Mouse (Mus musculus) erythroid progenitor cell, adult 5-6 weeks (primary cell): ENCODE data around the gene Alkbh6. TPM values are rescaled to one million over a fixed set of nuclear protein-coding genes. Genes with fewer than 3 reads are reported as not detected.

Experiments used
- ATAC-seq: replicated peaks from 2 replicates; pipeline ENCODE4 v1.8.0; 2016; ENCODE audit warnings: moderate number of reproducible peaks, mild to moderate bottlenecking, moderate TSS enrichment, inconsistent platforms; ENCODE audit not compliant: poor library complexity, low FRiP score, severe bottlenecking
- total RNA-seq, 2 experiments: library from RNA; stranded (forward) in 1 of 2; stranded (reverse) in 1 of 2; fragments of 150-400 nt in 1 of 2; fragments of 186-747, 209-891 nt in 1 of 2; gene quantifications; 2 replicates each; pipeline versions ENCODE4 v1.2.3 to v1.2.4; 2015 to 2017; ENCODE audit warnings: low replicate concordance in 2 of 2

Gene Alkbh6
- total RNA-seq, 2 experiments from 2014 or later, result 4.2 to 11.3 TPM

DNA sequence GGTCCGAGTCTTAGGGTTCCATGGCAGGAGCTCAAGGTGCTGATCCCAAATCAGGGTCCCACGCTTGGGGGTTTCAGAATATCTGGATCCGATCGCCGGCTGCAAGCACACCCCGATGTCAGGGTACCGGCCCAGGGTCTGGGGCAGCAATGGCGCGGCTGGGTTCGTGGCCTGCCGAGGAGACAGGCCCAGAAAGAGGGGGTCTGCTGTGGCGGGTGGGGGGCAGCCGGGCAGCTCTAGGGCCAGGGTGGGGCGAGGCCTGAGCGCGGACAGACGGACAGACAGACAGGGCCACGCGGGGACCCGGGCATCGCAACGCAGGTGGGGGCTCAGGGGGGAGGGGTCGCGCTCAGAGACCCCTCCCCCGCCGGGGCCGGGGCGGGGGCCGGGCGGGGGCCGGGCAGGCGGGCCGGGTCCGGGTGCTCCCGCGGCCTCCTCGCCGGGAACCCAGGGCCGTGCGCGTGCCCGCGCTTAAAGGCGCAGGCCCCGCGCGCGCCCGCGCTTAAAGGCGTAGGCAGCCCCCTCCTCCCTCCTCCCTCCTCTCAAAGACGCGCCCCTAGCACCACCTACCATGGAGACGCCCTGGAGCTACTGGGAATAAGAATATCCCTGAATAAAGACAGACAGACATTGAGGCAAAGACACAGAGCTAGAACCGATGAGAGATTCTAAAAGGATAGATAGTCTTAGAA lies 54.3 kb downstream of the Alkbh6 start, which contains the start of gene Lrfn3:
Gene Lrfn3, minus strand, starts transcription at position 121 of the 692 bp plus-strand sequence.
- no peak for ATAC-seq

- ATAC-seq, result no peak
Measured at GRCm38 (mm10) chr7:30363344-30363738, 54.8 kb downstream of the Alkbh6 start.

Other genes with a start within 250 kb of the Alkbh6 start
- gene Zfp82, start 235.8 kb upstream of the Alkbh6 start, total RNA-seq (2015; ENCODE audit: low replicate concordance), result 0.84 and 4.0 TPM in 2 replicates
- 0.64 and 2.4 TPM in 2 replicates for gene Zfp82, start 235.8 kb upstream of the Alkbh6 start, total RNA-seq (2017; ENCODE audit: low replicate concordance)
- gene Gm26920, start 218.3 kb upstream of the Alkbh6 start, total RNA-seq (2015; ENCODE audit: low replicate concordance), result not detected in 2 replicates
- not detected in 2 replicates for gene Gm26920, start 218.3 kb upstream of the Alkbh6 start, total RNA-seq (2017; ENCODE audit: low replicate concordance)
- gene Zfp566, start 218.2 kb upstream of the Alkbh6 start, total RNA-seq (2015; ENCODE audit: low replicate concordance), result 2.1 and 2.5 TPM in 2 replicates
- gene Zfp566, start 218.2 kb upstream of the Alkbh6 start, total RNA-seq (2017; ENCODE audit: low replicate concordance), result not detected in 2 replicates
- gene Zfp260, start 213.9 kb upstream of the Alkbh6 start, total RNA-seq (2015; ENCODE audit: low replicate concordance), result 16.2 and 26.8 TPM in 2 replicates
- 2.7 and 3.0 TPM in 2 replicates for gene Zfp260, start 213.9 kb upstream of the Alkbh6 start, total RNA-seq (2017; ENCODE audit: low replicate concordance)
- 5.4 and 7.9 TPM in 2 replicates for gene Zfp382, start 186.8 kb upstream of the Alkbh6 start, total RNA-seq (2015; ENCODE audit: low replicate concordance)
- 4.0 and 6.0 TPM in 2 replicates for gene Zfp382, start 186.8 kb upstream of the Alkbh6 start, total RNA-seq (2017; ENCODE audit: low replicate concordance)
- 21.3 and 48.2 TPM in 2 replicates for gene Zfp146, start 139.0 kb upstream of the Alkbh6 start, total RNA-seq (2015; ENCODE audit: low replicate concordance)
- gene Zfp146, start 139.0 kb upstream of the Alkbh6 start, total RNA-seq (2017; ENCODE audit: low replicate concordance), result 33.2 and 35.6 TPM in 2 replicates
- gene Cox7a1, start 124.6 kb upstream of the Alkbh6 start, total RNA-seq (2015; ENCODE audit: low replicate concordance), result not detected in 2 replicates
- not detected in 2 replicates for gene Cox7a1, start 124.6 kb upstream of the Alkbh6 start, total RNA-seq (2017; ENCODE audit: low replicate concordance)
- 161 and 183 TPM in 2 replicates for gene Capns1, start 109.9 kb upstream of the Alkbh6 start, total RNA-seq (2015; ENCODE audit: low replicate concordance)
- 48.6 and 66.3 TPM in 2 replicates for gene Capns1, start 109.9 kb upstream of the Alkbh6 start, total RNA-seq (2017; ENCODE audit: low replicate concordance)
- gene Polr2i, start 76.8 kb upstream of the Alkbh6 start, total RNA-seq (2015; ENCODE audit: low replicate concordance), result 18.4 and 35.0 TPM in 2 replicates
- 0.76 and 26.8 TPM in 2 replicates for gene Polr2i, start 76.8 kb upstream of the Alkbh6 start, total RNA-seq (2017; ENCODE audit: low replicate concordance)
- gene Tbcb, start 76.4 kb upstream of the Alkbh6 start, total RNA-seq (2015; ENCODE audit: low replicate concordance), result 10.9 and 33.9 TPM in 2 replicates
- gene Tbcb, start 76.4 kb upstream of the Alkbh6 start, total RNA-seq (2017; ENCODE audit: low replicate concordance), result 15.0 and 29.7 TPM in 2 replicates
- gene Ovol3, start 73.0 kb upstream of the Alkbh6 start, total RNA-seq (2015; ENCODE audit: low replicate concordance), result not detected in 2 replicates
- not detected in 2 replicates for gene Ovol3, start 73.0 kb upstream of the Alkbh6 start, total RNA-seq (2017; ENCODE audit: low replicate concordance)
- not detected in 2 replicates for gene Thap8, start 28.6 kb upstream of the Alkbh6 start, total RNA-seq (2015; ENCODE audit: low replicate concordance)
- gene Thap8, start 28.6 kb upstream of the Alkbh6 start, total RNA-seq (2017; ENCODE audit: low replicate concordance), result not detected in 2 replicates
- 42.8 and 71.4 TPM in 2 replicates for gene Wdr62, start 28.3 kb upstream of the Alkbh6 start, total RNA-seq (2015; ENCODE audit: low replicate concordance)
- gene Wdr62, start 28.3 kb upstream of the Alkbh6 start, total RNA-seq (2017; ENCODE audit: low replicate concordance), result 26.2 and 31.1 TPM in 2 replicates
- gene Clip3, start 17.0 kb upstream of the Alkbh6 start, total RNA-seq (2015; ENCODE audit: low replicate concordance), result not detected in 2 replicates
- not detected in 2 replicates for gene Clip3, start 17.0 kb upstream of the Alkbh6 start, total RNA-seq (2017; ENCODE audit: low replicate concordance)
- not detected in 2 replicates for gene Syne4, start 6.1 kb downstream of the Alkbh6 start, total RNA-seq (2015; ENCODE audit: low replicate concordance)
- gene Syne4, start 6.1 kb downstream of the Alkbh6 start, total RNA-seq (2017; ENCODE audit: low replicate concordance), result not detected in 2 replicates
- gene E130208F15Rik, start 13.0 kb downstream of the Alkbh6 start, total RNA-seq (2015; ENCODE audit: low replicate concordance), result not detected in 2 replicates
- gene E130208F15Rik, start 13.0 kb downstream of the Alkbh6 start, total RNA-seq (2017; ENCODE audit: low replicate concordance), result 0.39 TPM in 1 of 2 replicates, not detected in the other
- gene Sdhaf1, start 15.2 kb downstream of the Alkbh6 start, total RNA-seq (2015; ENCODE audit: low replicate concordance), result 2.5 TPM in 1 of 2 replicates, not detected in the other
- 0.45 and 0.64 TPM in 2 replicates for gene Sdhaf1, start 15.2 kb downstream of the Alkbh6 start, total RNA-seq (2017; ENCODE audit: low replicate concordance)
- not detected in 2 replicates for gene Lrfn3, start 54.1 kb downstream of the Alkbh6 start, total RNA-seq (2015; ENCODE audit: low replicate concordance)
- gene Lrfn3, start 54.1 kb downstream of the Alkbh6 start, total RNA-seq (2017; ENCODE audit: low replicate concordance), result not detected in 2 replicates
- 243 and 282 TPM in 2 replicates for gene Tyrobp, start 105.0 kb downstream of the Alkbh6 start, total RNA-seq (2015; ENCODE audit: low replicate concordance)
- 60.1 and 77.1 TPM in 2 replicates for gene Tyrobp, start 105.0 kb downstream of the Alkbh6 start, total RNA-seq (2017; ENCODE audit: low replicate concordance)
- 3.6 and 18.0 TPM in 2 replicates for gene Hcst, start 111.1 kb downstream of the Alkbh6 start, total RNA-seq (2015; ENCODE audit: low replicate concordance)
- gene Hcst, start 111.1 kb downstream of the Alkbh6 start, total RNA-seq (2017; ENCODE audit: low replicate concordance), result 4.1 TPM in 1 of 2 replicates, not detected in the other
- gene Nfkbid, start 113.0 kb downstream of the Alkbh6 start, total RNA-seq (2015; ENCODE audit: low replicate concordance), result 7.2 and 20.1 TPM in 2 replicates
- 2.6 and 4.1 TPM in 2 replicates for gene Nfkbid, start 113.0 kb downstream of the Alkbh6 start, total RNA-seq (2017; ENCODE audit: low replicate concordance)
- not detected in 2 replicates for gene Aplp1, start 136.8 kb downstream of the Alkbh6 start, total RNA-seq (2015; ENCODE audit: low replicate concordance)
- gene Aplp1, start 136.8 kb downstream of the Alkbh6 start, total RNA-seq (2017; ENCODE audit: low replicate concordance), result not detected in 2 replicates
- gene Kirrel2, start 149.0 kb downstream of the Alkbh6 start, total RNA-seq (2015; ENCODE audit: low replicate concordance), result not detected in 2 replicates
- gene Kirrel2, start 149.0 kb downstream of the Alkbh6 start, total RNA-seq (2017; ENCODE audit: low replicate concordance), result not detected in 2 replicates
- not detected in 2 replicates for gene Nphs1, start 149.6 kb downstream of the Alkbh6 start, total RNA-seq (2015; ENCODE audit: low replicate concordance)
- gene Nphs1, start 149.6 kb downstream of the Alkbh6 start, total RNA-seq (2017; ENCODE audit: low replicate concordance), result 1.2 TPM in 1 of 2 replicates, not detected in the other
- gene Prodh2, start 184.9 kb downstream of the Alkbh6 start, total RNA-seq (2015; ENCODE audit: low replicate concordance), result not detected in 2 replicates
- not detected in 2 replicates for gene Prodh2, start 184.9 kb downstream of the Alkbh6 start, total RNA-seq (2017; ENCODE audit: low replicate concordance)
- gene Arhgap33, start 226.3 kb downstream of the Alkbh6 start, total RNA-seq (2015; ENCODE audit: low replicate concordance), result 73.5 and 85.9 TPM in 2 replicates
- gene Arhgap33, start 226.3 kb downstream of the Alkbh6 start, total RNA-seq (2017; ENCODE audit: low replicate concordance), result 43.0 and 77.7 TPM in 2 replicates
- gene Hspb6, start 243.5 kb downstream of the Alkbh6 start, total RNA-seq (2015; ENCODE audit: low replicate concordance), result 62.7 and 79.2 TPM in 2 replicates
- 19.0 and 21.8 TPM in 2 replicates for gene Hspb6, start 243.5 kb downstream of the Alkbh6 start, total RNA-seq (2017; ENCODE audit: low replicate concordance)
- gene Proser3, start 243.6 kb downstream of the Alkbh6 start, total RNA-seq (2015; ENCODE audit: low replicate concordance), result 16.8 and 24.5 TPM in 2 replicates
- gene Proser3, start 243.6 kb downstream of the Alkbh6 start, total RNA-seq (2017; ENCODE audit: low replicate concordance), result 10.9 and 18.1 TPM in 2 replicates